Mouse (Mus musculus): ENCODE measurements at regions not wholly inside any gene's neighbourhood (a gene's known extent, or its start where the extent isn't known, plus 50 kb on each side); places are given as distances from the start of the nearest gene placed in this dataset.

DNA sequence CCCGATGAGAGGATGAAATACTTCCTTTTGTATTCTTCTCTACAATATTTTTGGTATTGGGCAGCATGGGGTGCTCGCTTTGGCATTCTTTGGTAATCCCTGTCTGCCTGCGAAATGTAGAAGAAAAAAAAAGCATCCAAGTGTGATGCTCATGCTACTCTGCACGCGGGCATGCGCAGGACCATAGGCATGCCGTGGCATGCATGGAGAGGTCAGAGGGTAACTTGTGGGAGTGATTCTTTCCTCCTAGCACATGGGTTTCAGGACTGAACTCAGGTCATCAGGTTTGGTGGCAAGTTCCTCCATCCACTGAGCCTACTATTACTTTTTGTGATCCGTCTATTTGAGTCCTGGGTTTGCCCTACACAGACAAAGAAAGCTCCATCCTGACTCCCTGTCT, 74.3 kb downstream of the Gm525 start:
- DNase-seq (ENCODE audit: low spot score): no peak

DNA sequence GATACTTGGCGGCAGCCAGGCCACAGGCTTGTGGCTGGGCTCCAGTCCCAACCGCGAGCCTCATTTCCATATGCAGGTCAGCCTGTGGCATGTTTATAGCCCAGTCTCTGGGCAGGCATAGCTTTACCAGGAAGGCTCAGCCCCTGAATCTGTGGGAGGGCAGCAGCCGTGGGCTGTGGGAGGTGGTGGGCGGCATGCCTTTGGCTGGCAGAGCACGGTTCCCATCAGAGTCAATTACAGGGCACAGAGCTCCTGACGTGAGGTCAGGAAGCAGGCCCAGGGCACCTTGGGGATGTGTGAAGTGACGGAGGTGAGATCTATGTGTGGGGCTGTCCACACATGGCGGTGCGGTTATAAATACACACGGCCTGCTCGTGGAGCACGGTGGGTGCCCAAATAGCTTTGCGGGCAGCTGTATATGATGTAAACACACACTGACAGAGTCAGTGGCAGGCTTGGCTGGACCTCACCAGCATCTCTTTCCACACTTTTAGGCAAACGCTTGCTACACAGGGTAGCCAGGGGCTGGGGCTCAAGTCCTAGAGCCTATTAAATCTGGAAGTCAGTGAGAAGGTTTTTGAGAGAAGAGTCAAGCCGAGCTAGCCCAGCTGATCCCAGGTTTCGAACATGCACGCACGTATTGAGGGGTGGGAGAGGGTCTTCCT, 71.8 kb downstream of the Gm525 start:
- no peak for DNase-seq (ENCODE audit: low spot score)

DNA sequence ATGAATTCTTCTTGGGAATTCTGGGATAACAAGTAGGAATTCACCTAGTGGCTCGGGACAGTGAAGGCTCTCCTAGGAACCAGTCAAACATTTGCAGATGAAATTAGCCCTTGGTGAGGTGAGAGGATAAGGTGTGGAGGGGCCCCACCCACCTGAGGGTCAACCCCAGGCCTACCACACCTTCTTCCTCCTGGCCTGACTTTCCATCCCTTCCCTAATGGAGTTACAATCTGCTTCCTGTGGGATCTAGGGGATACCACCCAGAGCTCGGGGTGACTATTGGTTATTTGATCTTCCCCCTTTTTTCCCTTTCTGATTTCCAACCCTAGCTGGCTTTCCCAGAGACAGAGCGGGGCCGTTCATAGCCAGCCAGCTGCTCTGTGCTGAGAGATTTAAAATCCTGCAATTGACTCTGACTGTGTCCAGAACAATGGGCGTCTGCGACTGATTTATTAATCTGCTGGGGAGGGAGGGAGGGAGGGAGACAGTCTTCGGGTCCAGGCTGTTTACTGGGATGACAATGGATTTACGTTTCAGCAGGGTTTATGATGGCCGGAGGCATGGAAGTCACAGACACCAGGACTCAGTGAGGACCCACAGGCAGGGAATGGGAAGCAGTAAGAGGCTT, 69.0 kb downstream of the Gm525 start:
- DNase-seq (ENCODE audit: low spot score): no peak
